Mouse (Mus musculus) neural tube, embryonic 11.5 days (tissue): ENCODE measurements at regions not wholly inside any gene's neighbourhood (a gene's known extent, or its start where the extent isn't known, plus 50 kb on each side); places are given as distances from the start of the nearest gene placed in this dataset.
A peak's percentile ranks its signal among the peaks of the same experiment; 100 is the strongest.

Experiments used
- ATAC-seq: fragments of 200-750 bp; cut with Nextera tagmentation; 2 replicates; pipeline ENCODE4 v1.8.0; 2017; ENCODE audit warnings: moderate number of reproducible peaks, mild to moderate bottlenecking, moderate TSS enrichment, moderate library complexity; ENCODE audit not compliant: insufficient read depth, low FRiP score, low TSS enrichment
- DNase-seq: peaks from one replicate; pipeline ENCODE4 v3.0.0-alpha.2; 2015; ENCODE audit warnings: low spot score
- H3K27ac ChIP-seq: fragments of 300-500 bp; sonication (generic); 2 replicates; pipeline ENCODE4 v1.5.1; 2014; ENCODE audit warnings: low read depth, mild to moderate bottlenecking, low read length
- H3K27me3 ChIP-seq: fragments of 300-500 bp; sonication (generic); 2 replicates; pipeline ENCODE4 v1.6.1; 2014; ENCODE audit warnings: mild to moderate bottlenecking, low read length, mixed read lengths; ENCODE audit not compliant: control insufficient read depth, insufficient read depth
- H3K36me3 ChIP-seq: fragments of 300-500 bp; sonication (generic); 2 replicates; pipeline ENCODE4 v1.6.1; 2014; ENCODE audit warnings: mild to moderate bottlenecking, low read length, moderate library complexity, mixed read lengths; ENCODE audit not compliant: control insufficient read depth, insufficient read depth
- H3K4me1 ChIP-seq: fragments of 300-500 bp; sonication (generic); 2 replicates; pipeline ENCODE4 v1.6.1; 2014; ENCODE audit warnings: low read length, mixed read lengths; ENCODE audit not compliant: control insufficient read depth, insufficient read depth
- H3K4me2 ChIP-seq: fragments of 300-500 bp; sonication (generic); 2 replicates; pipeline ENCODE4 v1.6.1; 2014; ENCODE audit warnings: low read depth, mild to moderate bottlenecking, moderate library complexity
- H3K4me3 ChIP-seq: fragments of 300-500 bp; sonication (generic); 2 replicates; pipeline ENCODE4 v1.5.1; 2014; ENCODE audit warnings: low read depth, low read length
- H3K9ac ChIP-seq: fragments of 300-500 bp; sonication (generic); 2 replicates; pipeline ENCODE4 v1.6.1; 2014; ENCODE audit warnings: mild to moderate bottlenecking, low read length
- H3K9me3 ChIP-seq: fragments of 300-500 bp; sonication (generic); 2 replicates; pipeline ENCODE4 v1.6.1; 2016; ENCODE audit warnings: low read length; ENCODE audit not compliant: control insufficient read depth
- WGBS: fragments of 180-500 bp; shearing (Covaris S2); extraction: QIAGEN DNeasy Blood & Tissue Kit; methylation state at CpG from one replicate; pipeline ENCODE4 v1.1.7; 2014; 5-methylcytosine and 5-hydroxymethylcytosine counted together

DNA sequence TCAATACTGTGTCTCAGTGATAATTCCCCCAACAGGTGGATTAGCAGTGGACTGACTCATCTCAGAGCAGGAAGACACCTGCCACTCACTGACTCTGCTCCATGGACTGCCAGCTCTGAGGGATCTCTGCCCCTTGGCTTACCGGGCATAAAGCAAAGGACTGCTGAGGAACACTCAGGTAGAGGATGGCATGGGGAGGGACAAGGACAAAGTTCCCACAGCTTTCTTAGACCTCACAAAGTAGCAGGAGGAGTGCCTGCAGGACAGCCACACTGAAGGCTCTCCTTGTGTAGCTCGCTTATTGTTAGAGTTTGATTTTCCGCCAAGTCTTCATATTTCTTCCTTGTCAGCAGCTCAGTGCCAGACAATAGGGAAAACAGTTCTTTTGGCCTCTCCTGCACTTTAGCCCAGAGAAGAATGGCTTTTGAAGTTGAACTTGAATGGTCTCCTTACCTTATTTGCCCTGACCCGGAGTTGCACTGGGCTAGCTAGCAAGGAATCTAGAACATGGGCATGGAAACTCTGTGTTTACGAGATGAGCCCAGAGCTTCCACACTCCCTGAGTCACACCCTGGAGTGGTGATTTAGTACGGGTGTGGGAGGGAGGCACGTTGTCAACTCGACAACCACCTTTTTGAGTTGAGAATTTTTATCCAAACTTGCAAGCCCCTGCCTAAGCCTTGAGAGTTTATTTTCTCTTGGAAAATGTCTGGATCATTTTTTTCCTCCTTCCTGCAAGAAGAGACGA is 331.4 kb downstream of the Cog6 start:
- no peaks in the 10 kb centered on the region for H3K9me3 ChIP-seq
- no peak overlapping the region for H3K4me2 ChIP-seq
- 57% methylated on average over 9 of the region's 9 CpGs for WGBS
- H3K4me3 ChIP-seq, result no peak overlapping the region
- H3K27ac ChIP-seq, result no peak overlapping the region
- 0 out of 2 replicates have a peak, but pooled peaks cover 3% of the 10 kb centered on the region for H3K4me1 ChIP-seq
- no peak overlapping the region for H3K9ac ChIP-seq
- ATAC-seq (no peak), DNase-seq (no peak)
- no peaks in the 10 kb centered on the region for H3K36me3 ChIP-seq
- H3K27me3 ChIP-seq, result no peaks in the 10 kb centered on the region

DNA sequence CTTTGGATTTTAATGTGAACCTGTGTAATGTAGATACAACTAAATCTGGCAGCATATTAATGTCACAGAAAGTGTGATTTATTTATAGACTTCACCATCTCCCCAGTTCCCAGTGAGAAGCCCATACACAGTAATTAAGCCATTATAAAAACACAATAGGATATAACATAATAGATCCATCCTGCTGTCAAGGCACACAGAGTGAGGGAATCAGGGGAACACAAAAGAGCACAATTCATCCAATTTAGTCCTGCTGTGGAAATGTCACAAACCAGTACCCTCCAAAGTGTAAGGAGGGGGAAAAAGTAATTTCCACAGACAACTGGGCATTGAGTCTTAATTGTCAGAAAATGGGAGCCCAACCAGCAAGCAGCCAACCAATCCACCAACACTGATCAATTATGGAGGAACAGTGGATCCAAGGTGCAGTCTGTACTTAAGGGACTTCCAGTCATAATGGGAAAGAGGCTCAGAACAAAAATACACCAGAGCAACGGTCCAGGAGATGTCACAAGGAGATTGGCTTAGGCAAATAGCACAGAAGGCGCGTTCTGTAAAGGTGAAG is 336.1 kb downstream of the Cog6 start:
- 63% methylated on average over 3 of the region's 3 CpGs for WGBS
- H3K9ac ChIP-seq, result no peak overlapping the region
- H3K27me3 ChIP-seq, result 0 out of 2 replicates have a peak, but pooled peaks cover 4% of the 10 kb centered on the region
- H3K9me3 ChIP-seq, result peaks cover 4% of the 10 kb centered on the region; the same call in 1 of the 2 replicates
- no peak overlapping the region for H3K4me3 ChIP-seq
- H3K4me2 ChIP-seq, result no peak overlapping the region
- DNase-seq, result no peak
- H3K27ac ChIP-seq, result no peak overlapping the region
- 0 out of 2 replicates have a peak, but pooled peaks cover 3% of the 10 kb centered on the region for H3K4me1 ChIP-seq
- peak; percentile 48 for ATAC-seq
- no peaks in the 10 kb centered on the region for H3K36me3 ChIP-seq

DNA sequence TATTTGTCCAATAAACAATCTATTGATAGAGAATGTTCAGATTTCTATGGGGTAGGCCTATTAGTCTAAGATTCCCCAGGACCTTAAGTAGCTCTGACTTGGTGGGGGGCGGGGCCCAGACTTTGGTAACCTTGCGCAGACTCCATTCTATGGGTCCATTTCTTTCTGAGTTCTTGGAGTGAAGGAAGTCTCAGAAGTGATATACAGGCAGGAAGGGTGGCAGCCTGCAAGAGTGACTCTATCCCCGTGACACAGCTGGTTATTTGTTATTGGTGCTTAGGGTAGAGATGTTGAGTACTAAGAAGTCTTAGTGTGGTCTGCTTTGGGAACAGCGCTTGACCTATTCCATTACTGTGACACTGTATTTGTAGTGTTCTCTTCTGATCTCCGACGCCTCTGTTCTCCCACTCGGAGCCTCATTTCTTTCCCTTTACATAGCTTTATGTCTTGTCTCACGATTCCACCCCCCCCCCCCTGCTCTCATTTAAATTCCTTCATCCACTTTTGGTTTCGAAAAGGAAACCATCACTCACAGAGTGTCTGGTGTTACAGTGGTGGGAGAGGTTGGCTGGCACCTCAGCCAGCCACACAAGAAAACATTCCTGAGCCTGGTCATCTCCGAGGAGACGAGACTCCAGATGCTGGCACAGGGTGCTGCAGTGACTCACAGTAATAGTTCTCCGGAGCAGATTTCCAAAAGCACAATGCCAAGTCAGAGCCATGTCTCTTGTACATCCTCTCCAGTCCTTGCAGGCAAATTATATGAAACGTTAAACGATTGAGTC is 340.0 kb downstream of the Cog6 start:
- Histone ChIP-seq H3K27ac (no peak overlapping the region), H3K36me3 (no peaks in the 10 kb centered on the region), H3K27me3 (0 out of 2 replicates have a peak, but pooled peaks cover 4% of the 10 kb centered on the region), H3K9ac (no peak overlapping the region), H3K9me3 (peaks cover 4% of the 10 kb centered on the region; the same call in 1 of the 2 replicates), H3K4me2 (no peak overlapping the region), H3K4me1 (no peaks in the 10 kb centered on the region), H3K4me3 (no peak overlapping the region)
- ATAC-seq (no peak), DNase-seq (no peak)
- 88% methylated on average over 14 of the region's 14 CpGs for WGBS

DNA sequence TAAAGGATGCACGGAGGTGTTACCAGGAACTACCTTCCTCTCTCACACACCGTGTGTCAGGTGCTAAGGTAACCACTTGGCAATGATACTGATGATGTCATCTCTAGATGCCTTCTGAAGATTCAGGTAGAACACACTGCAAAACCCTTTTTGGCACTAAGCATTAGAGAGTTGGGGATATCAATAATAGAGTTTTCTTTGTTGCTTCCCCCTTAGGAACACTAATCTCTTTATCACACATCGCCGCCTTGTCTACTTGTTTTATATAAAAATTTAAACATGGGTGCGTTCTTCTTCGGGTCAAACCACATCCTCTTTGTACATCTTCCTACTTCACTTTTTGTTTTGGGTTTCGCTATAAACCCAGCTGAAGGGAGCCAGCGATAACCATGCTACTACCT is 346.4 kb downstream of the Cog6 start:
- Histone ChIP-seq H3K4me3 (no peak overlapping the region), H3K9ac (no peak overlapping the region), H3K36me3 (no peaks in the 10 kb centered on the region), H3K9me3 (no peaks in the 10 kb centered on the region), H3K27ac (no peak overlapping the region), H3K4me2 (no peak overlapping the region), H3K4me1 (no peaks in the 10 kb centered on the region), H3K27me3 (no peaks in the 10 kb centered on the region)
- 97% methylated on average over 8 of the region's 8 CpGs for WGBS
- ATAC-seq (no peak), DNase-seq (no peak)

DNA sequence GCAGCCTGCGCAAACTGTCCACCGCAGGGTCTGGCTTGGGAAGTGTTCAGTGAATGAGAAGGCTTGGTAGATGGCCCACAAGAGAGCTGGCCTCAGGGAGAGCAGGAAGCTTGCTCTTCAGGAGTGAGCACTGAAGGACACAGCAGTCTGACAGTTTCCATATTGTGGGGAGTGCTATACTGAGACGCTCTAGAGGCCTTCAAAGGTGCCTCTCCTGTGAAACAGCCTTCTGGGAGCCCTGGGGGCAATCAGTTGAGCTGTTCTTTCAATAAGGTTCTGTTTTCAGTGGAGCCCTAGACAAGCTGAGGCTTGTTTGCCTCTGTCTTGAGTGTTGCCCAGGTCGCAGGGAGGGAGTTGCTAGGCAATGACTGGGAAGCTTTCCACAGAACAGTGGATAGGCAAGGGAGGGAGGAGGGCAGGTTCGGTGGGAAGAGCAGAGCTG is 353.9 kb downstream of the Cog6 start:
- Histone ChIP-seq H3K27ac (no peak overlapping the region), H3K4me3 (no peak overlapping the region), H3K36me3 (no peaks in the 10 kb centered on the region), H3K27me3 (no peaks in the 10 kb centered on the region), H3K4me2 (no peak overlapping the region), H3K9ac (no peak overlapping the region), H3K9me3 (no peaks in the 10 kb centered on the region), H3K4me1 (no peaks in the 10 kb centered on the region)
- DNase-seq (no peak), ATAC-seq (no peak)
- WGBS, result 54% methylated on average over 5 of the region's 5 CpGs

DNA sequence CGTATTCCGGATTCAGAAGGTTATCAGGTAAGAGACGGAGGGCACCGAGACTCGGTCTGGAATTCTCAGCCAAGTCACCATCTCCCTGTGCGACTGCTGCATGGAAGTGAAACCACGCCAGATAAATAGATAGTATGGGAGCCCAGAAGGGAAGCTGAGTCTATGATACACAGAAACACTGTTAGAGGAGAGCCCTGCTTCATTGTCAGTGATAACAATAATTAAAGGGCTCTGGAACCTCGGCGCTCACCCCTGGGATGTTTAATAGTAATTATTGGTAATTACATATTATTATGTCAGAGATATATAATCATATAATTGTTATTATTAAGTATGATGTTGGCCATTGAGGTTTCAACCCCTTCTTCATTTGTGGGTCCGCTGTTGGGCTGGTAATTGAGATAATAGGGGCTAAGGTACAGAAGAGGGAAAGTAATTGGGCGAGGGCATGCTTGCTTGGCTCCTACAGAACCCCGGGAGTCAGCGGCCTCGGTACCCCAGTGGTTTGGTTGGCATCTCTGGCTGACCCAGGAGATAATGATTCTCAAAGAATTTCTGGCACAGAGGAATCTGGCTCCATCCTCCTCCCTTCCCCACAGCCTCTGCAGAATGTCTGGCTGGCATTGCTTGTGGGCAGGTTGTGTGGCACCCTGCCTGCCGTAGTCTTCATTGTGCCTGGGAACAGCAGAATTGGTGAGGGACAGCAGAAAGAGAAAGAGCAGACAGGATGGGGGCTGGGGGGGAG is 354.7 kb downstream of the Cog6 start:
- Histone ChIP-seq H3K9me3 (no peaks in the 10 kb centered on the region), H3K27me3 (no peaks in the 10 kb centered on the region), H3K9ac (no peak overlapping the region), H3K4me3 (no peak overlapping the region), H3K4me1 (no peaks in the 10 kb centered on the region), H3K27ac (no peak overlapping the region), H3K4me2 (no peak overlapping the region), H3K36me3 (no peaks in the 10 kb centered on the region)
- ATAC-seq (no peak), DNase-seq (no peak)
- 93% methylated on average over 15 of the region's 15 CpGs for WGBS

DNA sequence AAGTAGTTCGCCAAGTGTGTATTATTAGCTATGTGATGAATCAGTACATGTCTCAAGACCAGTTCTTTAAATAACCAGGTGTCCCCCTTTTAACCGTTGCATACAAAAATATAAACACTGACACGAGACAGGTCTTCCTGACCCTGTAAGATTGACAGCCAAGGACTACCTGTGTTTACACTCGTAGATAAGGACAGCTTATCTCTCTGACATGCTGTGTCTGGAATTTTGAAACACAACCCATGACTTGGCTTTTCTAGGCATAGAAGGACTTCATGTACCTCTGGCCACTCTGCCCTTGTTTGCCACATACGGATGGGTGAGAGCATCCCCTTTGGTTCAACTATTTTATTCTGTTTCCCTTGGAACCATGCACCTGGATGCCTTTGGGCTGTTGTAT is 364.0 kb downstream of the Cog6 start:
- Histone ChIP-seq H3K9ac (no peak overlapping the region), H3K9me3 (no peaks in the 10 kb centered on the region), H3K4me3 (no peak overlapping the region), H3K4me2 (no peak overlapping the region), H3K27ac (no peak overlapping the region), H3K4me1 (no peaks in the 10 kb centered on the region), H3K27me3 (no peaks in the 10 kb centered on the region), H3K36me3 (no peaks in the 10 kb centered on the region)
- 83% methylated on average over 5 of the region's 5 CpGs for WGBS
- DNase-seq, result no peak
- no peak for ATAC-seq

DNA sequence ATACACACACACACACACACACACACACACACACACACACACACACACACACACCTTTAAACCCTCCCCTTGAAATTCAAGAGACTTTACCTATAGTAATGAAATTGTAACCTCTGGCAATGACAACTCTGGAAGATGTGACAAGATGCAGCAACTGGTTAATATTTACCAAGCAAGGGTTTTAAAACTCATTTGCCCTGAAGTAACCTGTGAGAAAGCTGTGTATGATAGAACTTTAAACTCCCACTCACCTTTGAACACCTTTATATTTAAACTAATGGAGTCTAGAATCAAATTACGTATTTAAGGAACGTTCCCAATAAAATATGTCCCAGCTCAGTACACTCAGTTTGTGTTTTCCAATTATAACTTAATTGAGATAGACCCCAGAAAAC is 364.6 kb downstream of the Cog6 start:
- H3K4me1 ChIP-seq, result no peaks in the 10 kb centered on the region
- 92% methylated on average over 2 of the region's 2 CpGs for WGBS
- no peak overlapping the region for H3K4me2 ChIP-seq
- H3K36me3 ChIP-seq, result no peaks in the 10 kb centered on the region
- H3K9ac ChIP-seq, result no peak overlapping the region
- H3K27ac ChIP-seq, result no peak overlapping the region
- DNase-seq, result no peak
- H3K27me3 ChIP-seq, result no peaks in the 10 kb centered on the region
- H3K4me3 ChIP-seq, result no peak overlapping the region
- H3K9me3 ChIP-seq, result no peaks in the 10 kb centered on the region
- ATAC-seq, result no peak
